Mouse (Mus musculus) testis, adult 2 months (tissue): ENCODE data around the gene Sdhb.

Experiments
- CTCF ChIP-seq: fragments of 200-500 bp; IDR thresholded peaks from 2 replicates; pipeline ENCODE4 v1.5.1; 2012; ENCODE audit warnings: low read depth, mild to moderate bottlenecking, inconsistent platforms, low read length, moderate library complexity; ENCODE audit not compliant: control insufficient read depth, insufficient read depth, insufficient replicate concordance
- POLR2A ChIP-seq: fragments of 200-500 bp; IDR thresholded peaks from 2 replicates; pipeline ENCODE4 v1.6.1; 2012; ENCODE audit warnings: low read depth, mild to moderate bottlenecking, inconsistent platforms, low read length, moderate library complexity; ENCODE audit not compliant: control insufficient read depth

- TF ChIP-seq POLR2A (no peak), CTCF (no peak)
These were observed 56.8 kb downstream of the Sdhb start for GRCm38 (mm10) chr4:141017657-141018436.
